Mouse (Mus musculus) ES-E14 (cell line): Measurements from ENCODE around the gene Tubd1.

Experiments
- CHD2 ChIP-seq: IDR thresholded peaks from 2 replicates; pipeline ENCODE4 v1.6.1; 2014; ENCODE audit warnings: mild to moderate bottlenecking, low read depth, low read length, inconsistent platforms
- HCFC1 ChIP-seq: IDR thresholded peaks from 2 replicates; pipeline ENCODE4 v1.6.1; 2012; ENCODE audit warnings: low read length, inconsistent platforms, borderline replicate concordance; ENCODE audit not compliant: insufficient read depth
- MAFK ChIP-seq: IDR thresholded peaks from 2 replicates; pipeline ENCODE4 v1.6.1; 2014; ENCODE audit warnings: mild to moderate bottlenecking, low read depth, low read length, inconsistent platforms; ENCODE audit not compliant: insufficient read depth
- ZC3H11A ChIP-seq: IDR thresholded peaks from 2 replicates; pipeline ENCODE4 v1.6.1; 2012; ENCODE audit warnings: low read depth, mild to moderate bottlenecking, inconsistent platforms, low read length, borderline replicate concordance
- ZNF384 ChIP-seq: IDR thresholded peaks from 2 replicates; pipeline ENCODE4 v1.6.1; 2012; ENCODE audit warnings: low read depth, low read length, inconsistent platforms

- TF ChIP-seq ZC3H11A (no peak), HCFC1 (no peak), CHD2 (no peak), ZNF384 (no peak), MAFK (no peak)
These were observed 47.3 kb downstream of the Tubd1 start for GRCm38 (mm10) chr11:86591931-86592616.
